Mouse (Mus musculus): Measurements from ENCODE around the gene Rcvrn. TPM values are rescaled to one million over a fixed set of nuclear protein-coding genes. Genes with fewer than 3 reads are reported as not detected.

The Rcvrn gene
- polyA plus RNA-seq, 1 experiment from 2014 or later = not detected

- H3K4me3 ChIP-seq (ENCODE audit: low read depth, low read length) = no peak overlapping the region
- H3K27me3 ChIP-seq (replicated peaks; ENCODE audit: control insufficient read depth, insufficient read depth, low read length) = no peaks in the 10 kb centered on the region
- no peak overlapping the region for H3K9ac ChIP-seq (ENCODE audit: low read length)
- no peaks in the 10 kb centered on the region for H3K36me3 ChIP-seq (ENCODE audit: control insufficient read depth, insufficient read depth, low read length)
- ATAC-seq (replicated peaks; ENCODE audit: low FRiP score, low TSS enrichment, low read depth) = no peak
- 85% methylated on average over 3 of the region's 3 CpGs for WGBS
- no peaks in the 10 kb centered on the region for H3K9me3 ChIP-seq (ENCODE audit: control insufficient read depth, low read length)
- no peak overlapping the region for H3K4me2 ChIP-seq (ENCODE audit: low read length)
- DNase-seq (ENCODE audit: low spot score) = no peak
- H3K27ac ChIP-seq (ENCODE audit: low read depth) = no peak overlapping the region
- no peaks in the 10 kb centered on the region for H3K4me1 ChIP-seq (replicated peaks; ENCODE audit: control insufficient read depth, insufficient read depth, low read length)
These were observed 13.3 kb upstream of the Rcvrn start for GRCm38 (mm10) chr11:67681871-67682270.

- H3K4me2 ChIP-seq (ENCODE audit: low read length) = no peak overlapping the region
- ATAC-seq (replicated peaks; ENCODE audit: low FRiP score, low TSS enrichment, low read depth) (no peak), DNase-seq (ENCODE audit: low spot score) (no peak)
- H3K36me3 ChIP-seq (ENCODE audit: control insufficient read depth, insufficient read depth, low read length) = no peaks in the 10 kb centered on the region
- H3K9me3 ChIP-seq (ENCODE audit: control insufficient read depth, low read length) = no peaks in the 10 kb centered on the region
- no peaks in the 10 kb centered on the region; the same call in 1 of the 2 replicates for H3K4me1 ChIP-seq (replicated peaks; ENCODE audit: control insufficient read depth, insufficient read depth, low read length)
- no peak overlapping the region for H3K4me3 ChIP-seq (ENCODE audit: low read depth, low read length)
- no peak overlapping the region for H3K9ac ChIP-seq (ENCODE audit: low read length)
- no peak overlapping the region for H3K27ac ChIP-seq (ENCODE audit: low read depth)
- 82% methylated on average over 2 of the region's 2 CpGs for WGBS
- no peaks in the 10 kb centered on the region for H3K27me3 ChIP-seq (replicated peaks; ENCODE audit: control insufficient read depth, insufficient read depth, low read length)
These were observed 9.0 kb upstream of the Rcvrn start for GRCm38 (mm10) chr11:67686109-67686508.

- WGBS = 63% methylated on average over 4 of the region's 4 CpGs
- Histone ChIP-seq H3K36me3 (ENCODE audit: control insufficient read depth, insufficient read depth, low read length) (no peaks in the 10 kb centered on the region), H3K4me3 (ENCODE audit: low read depth, low read length) (no peak overlapping the region), H3K9me3 (ENCODE audit: control insufficient read depth, low read length) (no peaks in the 10 kb centered on the region), H3K27ac (ENCODE audit: low read depth) (no peak overlapping the region), H3K27me3 (replicated peaks; ENCODE audit: control insufficient read depth, insufficient read depth, low read length) (no peaks in the 10 kb centered on the region), H3K4me1 (replicated peaks; ENCODE audit: control insufficient read depth, insufficient read depth, low read length) (no peaks in the 10 kb centered on the region), H3K4me2 (ENCODE audit: low read length) (no peak overlapping the region), H3K9ac (ENCODE audit: low read length) (no peak overlapping the region)
- no peak for DNase-seq (ENCODE audit: low spot score)
- no peak for ATAC-seq (replicated peaks; ENCODE audit: low FRiP score, low TSS enrichment, low read depth)
These were observed 17.9 kb downstream of the Rcvrn start for GRCm38 (mm10) chr11:67712976-67713375.

GRCm38 (mm10) chr11:67715382-67715781, 20.3 kb downstream of the Rcvrn start:
- WGBS = 91% methylated on average over 4 of the region's 4 CpGs
- no peak for DNase-seq (ENCODE audit: low spot score)

GRCm38 (mm10) chr11:67721485-67721884, 26.4 kb downstream of the Rcvrn start:
- Histone ChIP-seq H3K27me3 (replicated peaks; ENCODE audit: control insufficient read depth, insufficient read depth, low read length) (no peaks in the 10 kb centered on the region), H3K9me3 (ENCODE audit: control insufficient read depth, low read length) (no peaks in the 10 kb centered on the region), H3K36me3 (ENCODE audit: control insufficient read depth, insufficient read depth, low read length) (no peaks in the 10 kb centered on the region), H3K4me3 (ENCODE audit: low read depth, low read length) (no peak overlapping the region), H3K4me2 (ENCODE audit: low read length) (no peak overlapping the region), H3K27ac (ENCODE audit: low read depth) (no peak overlapping the region), H3K4me1 (replicated peaks; ENCODE audit: control insufficient read depth, insufficient read depth, low read length) (no peaks in the 10 kb centered on the region), H3K9ac (ENCODE audit: low read length) (no peak overlapping the region)
- 87% methylated on average over 5 of the region's 5 CpGs for WGBS
- DNase-seq (ENCODE audit: low spot score) (no peak), ATAC-seq (replicated peaks; ENCODE audit: low FRiP score, low TSS enrichment, low read depth) (no peak)

More at GRCm38 (mm10) chr11:67715382-67715781, 20.3 kb downstream of the Rcvrn start:
- ATAC-seq (replicated peaks; ENCODE audit: low FRiP score, low TSS enrichment, low read depth) = no peak
- Histone ChIP-seq H3K27me3 (replicated peaks; ENCODE audit: control insufficient read depth, insufficient read depth, low read length) (no peaks in the 10 kb centered on the region), H3K9me3 (ENCODE audit: control insufficient read depth, low read length) (no peaks in the 10 kb centered on the region), H3K4me1 (replicated peaks; ENCODE audit: control insufficient read depth, insufficient read depth, low read length) (no peaks in the 10 kb centered on the region), H3K4me2 (ENCODE audit: low read length) (no peak overlapping the region), H3K27ac (ENCODE audit: low read depth) (no peak overlapping the region), H3K36me3 (ENCODE audit: control insufficient read depth, insufficient read depth, low read length) (no peaks in the 10 kb centered on the region), H3K9ac (ENCODE audit: low read length) (no peak overlapping the region), H3K4me3 (ENCODE audit: low read depth, low read length) (no peak overlapping the region)

GRCm38 (mm10) chr11:67722399-67723156, 27.5 kb downstream of the Rcvrn start:
- no peak for ATAC-seq (replicated peaks; ENCODE audit: low FRiP score, low TSS enrichment, low read depth)
- Histone ChIP-seq H3K4me2 (ENCODE audit: low read length) (no peak overlapping the region), H3K27ac (ENCODE audit: low read depth) (no peak overlapping the region), H3K4me3 (ENCODE audit: low read depth, low read length) (no peak overlapping the region), H3K4me1 (replicated peaks; ENCODE audit: control insufficient read depth, insufficient read depth, low read length) (no peaks in the 10 kb centered on the region), H3K36me3 (ENCODE audit: control insufficient read depth, insufficient read depth, low read length) (no peaks in the 10 kb centered on the region), H3K9ac (ENCODE audit: low read length) (no peak overlapping the region), H3K27me3 (replicated peaks; ENCODE audit: control insufficient read depth, insufficient read depth, low read length) (no peaks in the 10 kb centered on the region), H3K9me3 (ENCODE audit: control insufficient read depth, low read length) (no peaks in the 10 kb centered on the region)
- WGBS = 36% methylated on average over 7 of the region's 7 CpGs
- no peak for DNase-seq (ENCODE audit: low spot score)

- H3K27ac ChIP-seq (ENCODE audit: low read depth) = no peak overlapping the region
- ATAC-seq (replicated peaks; ENCODE audit: low FRiP score, low TSS enrichment, low read depth) (no peak), DNase-seq (ENCODE audit: low spot score) (no peak)
- H3K4me2 ChIP-seq (ENCODE audit: low read length) = no peak overlapping the region
- no peak overlapping the region for H3K9ac ChIP-seq (ENCODE audit: low read length)
- 72% methylated on average over 8 of the region's 8 CpGs for WGBS
- no peaks in the 10 kb centered on the region for H3K9me3 ChIP-seq (ENCODE audit: control insufficient read depth, low read length)
- no peaks in the 10 kb centered on the region for H3K36me3 ChIP-seq (ENCODE audit: control insufficient read depth, insufficient read depth, low read length)
- no peak overlapping the region for H3K4me3 ChIP-seq (ENCODE audit: low read depth, low read length)
- H3K27me3 ChIP-seq (replicated peaks; ENCODE audit: control insufficient read depth, insufficient read depth, low read length) = no peaks in the 10 kb centered on the region
- H3K4me1 ChIP-seq (replicated peaks; ENCODE audit: control insufficient read depth, insufficient read depth, low read length) = no peaks in the 10 kb centered on the region
These were observed 28.3 kb downstream of the Rcvrn start for GRCm38 (mm10) chr11:67723231-67724013.

- Histone ChIP-seq H3K4me3 (ENCODE audit: low read depth, low read length) (no peak overlapping the region), H3K4me2 (ENCODE audit: low read length) (no peak overlapping the region), H3K9ac (ENCODE audit: low read length) (no peak overlapping the region), H3K27me3 (replicated peaks; ENCODE audit: control insufficient read depth, insufficient read depth, low read length) (no peaks in the 10 kb centered on the region), H3K27ac (ENCODE audit: low read depth) (no peak overlapping the region), H3K4me1 (replicated peaks; ENCODE audit: control insufficient read depth, insufficient read depth, low read length) (no peaks in the 10 kb centered on the region), H3K9me3 (ENCODE audit: control insufficient read depth, low read length) (no peaks in the 10 kb centered on the region), H3K36me3 (ENCODE audit: control insufficient read depth, insufficient read depth, low read length) (no peaks in the 10 kb centered on the region)
- ATAC-seq (replicated peaks; ENCODE audit: low FRiP score, low TSS enrichment, low read depth) = no peak
- 76% methylated on average over 6 of the region's 6 CpGs for whole genome bisulfite sequencing
- DNase-seq (ENCODE audit: low spot score) = no peak
These were observed 32.0 kb downstream of the Rcvrn start for GRCm38 (mm10) chr11:67727095-67727494.

Data from intestine, embryonic 14.5 days (tissue).